Mouse (Mus musculus) embryonic facial prominence, embryonic 11.5 days (tissue): ENCODE results near the gene Map4k3. TPM values are rescaled to one million over a fixed set of nuclear protein-coding genes. Genes with fewer than 3 reads are reported as not detected.

ENCODE experiments used
- ATAC-seq: fragments of 200-750 bp; cut with Nextera tagmentation; replicated peaks from 2 replicates; pipeline ENCODE4 v1.8.0; 2017; ENCODE audit warnings: low read depth; ENCODE audit not compliant: insufficient number of reproducible peaks, low FRiP score, low TSS enrichment
- DNase-seq: peaks from one replicate; pipeline ENCODE4 v3.0.0-alpha.2; 2015; ENCODE audit warnings: low spot score
- H3K27ac ChIP-seq: fragments of 300-500 bp; sonication (generic); replicated peaks from 2 replicates; pipeline ENCODE4 v1.5.1; 2014; ENCODE audit warnings: mild to moderate bottlenecking, low read depth, low read length, control low read depth
- H3K27me3 ChIP-seq: fragments of 300-500 bp; sonication (generic); 2 replicates; pipeline ENCODE4 v1.6.1; 2014; ENCODE audit warnings: mild to moderate bottlenecking, low read length, moderate library complexity, mixed read lengths; ENCODE audit not compliant: control insufficient read depth, insufficient read depth
- H3K36me3 ChIP-seq: fragments of 300-500 bp; sonication (generic); replicated peaks from 2 replicates; pipeline ENCODE4 v1.6.1; 2014; ENCODE audit warnings: low read depth, mild to moderate bottlenecking, low read length, moderate library complexity, mixed read lengths; ENCODE audit not compliant: control insufficient read depth, insufficient read depth
- H3K4me1 ChIP-seq: fragments of 300-500 bp; sonication (generic); 2 replicates; pipeline ENCODE4 v1.6.1; 2014; ENCODE audit warnings: low read length, mixed read lengths; ENCODE audit not compliant: control insufficient read depth, insufficient read depth
- H3K4me2 ChIP-seq: fragments of 300-500 bp; sonication (generic); 2 replicates; pipeline ENCODE4 v1.6.1; 2014; ENCODE audit warnings: low read depth, mild to moderate bottlenecking, control low read depth, low read length, moderate library complexity
- H3K4me3 ChIP-seq: fragments of 300-500 bp; sonication (generic); 2 replicates; pipeline ENCODE4 v1.5.1; 2014; ENCODE audit warnings: low read depth, low read length, control low read depth
- H3K9ac ChIP-seq: fragments of 300-500 bp; sonication (generic); replicated peaks from 2 replicates; pipeline ENCODE4 v1.6.1; 2014; ENCODE audit warnings: mild to moderate bottlenecking, control low read depth, low read length
- H3K9me3 ChIP-seq: fragments of 300-500 bp; sonication (generic); replicated peaks from 2 replicates; pipeline ENCODE4 v1.6.1; 2016; ENCODE audit warnings: mild to moderate bottlenecking, low read length, inconsistent platforms, mixed read lengths; ENCODE audit not compliant: control insufficient read depth
- whole genome bisulfite sequencing: fragments of 180-500 bp; shearing (Covaris S2); extraction: QIAGEN DNeasy Blood & Tissue Kit; methylation state at CpG from one replicate; pipeline ENCODE4 v1.1.7; 2014; 5-methylcytosine and 5-hydroxymethylcytosine counted together
- polyA plus RNA-seq: library from polyadenylated mRNA; unstranded; fragments of >200 nt; fragmentation: Nextera tagmentation; extraction: Ambion mirVana; gene quantifications from 2 replicates; pipeline ENCODE4 v1.2.1, GENCODE M21; 2014

The Map4k3 gene
- polyA plus RNA-seq, 1 experiment from 2014 or later, result 30.6 TPM

DNA sequence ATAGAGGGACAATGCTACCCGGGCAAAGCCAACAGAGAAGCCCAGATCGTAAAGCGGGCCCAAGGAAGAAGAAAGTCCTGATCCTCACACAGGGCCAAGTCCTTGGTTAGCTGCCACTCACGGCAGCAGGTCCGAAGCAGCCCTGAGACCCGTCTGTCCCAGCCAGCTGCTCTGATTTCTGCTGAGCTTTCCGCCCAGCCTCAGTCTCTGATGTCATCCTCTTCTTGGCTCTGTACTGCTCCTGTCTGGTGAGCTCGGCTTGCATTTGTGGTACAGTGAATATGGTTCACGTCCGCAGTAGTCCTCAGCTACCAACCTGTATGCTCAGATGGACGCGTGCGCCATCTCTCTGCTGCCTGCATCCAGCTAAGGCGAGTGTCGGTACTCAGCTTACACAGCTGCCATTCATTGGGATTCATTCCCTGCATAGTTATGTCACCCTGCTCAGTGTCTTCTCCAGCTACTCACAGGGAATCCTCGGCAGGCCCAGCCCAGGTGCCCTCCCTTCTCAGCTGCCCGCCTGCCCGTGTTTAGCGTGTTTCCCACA is 125.1 kb downstream of the Map4k3 start:
- H3K4me2 ChIP-seq, result no peak overlapping the region
- no peak overlapping the region for H3K27ac ChIP-seq
- ATAC-seq, result no peak
- H3K27me3 ChIP-seq, result no peaks in the 10 kb centered on the region
- no peak overlapping the region for H3K9ac ChIP-seq
- no peak for DNase-seq
- no peaks in the 10 kb centered on the region for H3K9me3 ChIP-seq
- no peak overlapping the region for H3K4me3 ChIP-seq
- H3K4me1 ChIP-seq, result no peaks in the 10 kb centered on the region
- H3K36me3 ChIP-seq, result peaks cover 15% of the 10 kb centered on the region
- WGBS, result 92% methylated on average over 19 of the region's 19 CpGs

DNA sequence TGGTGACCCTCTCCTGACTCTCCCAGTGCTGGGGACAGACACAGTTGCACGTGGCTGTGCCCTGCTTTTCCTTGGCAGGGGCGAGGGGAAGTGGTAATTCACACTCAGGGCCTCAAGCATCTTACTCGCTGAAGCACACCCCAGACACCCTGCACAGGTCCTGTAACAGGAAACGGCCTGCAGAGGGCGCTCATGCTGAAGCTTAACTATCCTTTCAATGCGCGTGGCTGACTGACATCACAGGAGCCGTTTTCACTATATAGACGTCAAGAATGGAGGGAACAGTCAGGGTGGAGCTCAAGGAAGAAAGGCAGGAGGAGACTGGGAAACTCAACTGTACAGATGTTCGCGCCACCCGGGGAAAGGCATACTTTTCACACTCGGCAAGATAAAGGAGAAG is 126.9 kb downstream of the Map4k3 start:
- H3K27ac ChIP-seq, result no peak overlapping the region
- no peaks in the 10 kb centered on the region for H3K4me1 ChIP-seq
- no peaks in the 10 kb centered on the region for H3K9me3 ChIP-seq
- H3K9ac ChIP-seq, result no peak overlapping the region
- H3K4me3 ChIP-seq, result no peak overlapping the region
- no peak overlapping the region for H3K4me2 ChIP-seq
- peaks cover 15% of the 10 kb centered on the region for H3K36me3 ChIP-seq
- ATAC-seq (no peak), DNase-seq (peak; percentile 69)
- no peaks in the 10 kb centered on the region for H3K27me3 ChIP-seq
- WGBS, result 63% methylated on average over 13 of the region's 13 CpGs

DNA sequence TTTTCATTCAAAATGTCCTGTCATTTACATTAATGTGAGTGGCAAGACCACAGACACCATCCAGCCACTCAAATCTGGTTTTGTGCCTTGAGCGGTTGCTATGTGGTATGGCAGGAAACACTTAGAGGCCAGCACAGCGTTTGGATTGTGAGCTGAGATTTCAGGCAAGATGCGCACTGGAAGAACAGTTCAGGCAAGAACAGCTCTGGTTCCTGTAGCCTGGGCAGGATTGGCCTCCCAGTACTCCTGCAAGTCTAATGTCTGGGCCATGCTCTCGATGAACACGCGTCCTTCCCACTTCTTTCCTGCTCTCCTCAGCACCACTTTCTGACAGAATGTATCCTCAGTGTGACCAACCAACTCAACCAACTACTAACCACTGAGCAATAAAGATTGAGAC is 145.2 kb downstream of the Map4k3 start:
- Histone ChIP-seq H3K27ac (no peak overlapping the region), H3K4me2 (no peak overlapping the region), H3K4me3 (no peak overlapping the region), H3K9ac (no peak overlapping the region), H3K27me3 (no peaks in the 10 kb centered on the region), H3K4me1 (no peaks in the 10 kb centered on the region), H3K9me3 (no peaks in the 10 kb centered on the region), H3K36me3 (no peaks in the 10 kb centered on the region; the same call in 1 of the 2 replicates)
- WGBS, result 93% methylated on average over 6 of the region's 6 CpGs
- DNase-seq (no peak), ATAC-seq (no peak)

DNA sequence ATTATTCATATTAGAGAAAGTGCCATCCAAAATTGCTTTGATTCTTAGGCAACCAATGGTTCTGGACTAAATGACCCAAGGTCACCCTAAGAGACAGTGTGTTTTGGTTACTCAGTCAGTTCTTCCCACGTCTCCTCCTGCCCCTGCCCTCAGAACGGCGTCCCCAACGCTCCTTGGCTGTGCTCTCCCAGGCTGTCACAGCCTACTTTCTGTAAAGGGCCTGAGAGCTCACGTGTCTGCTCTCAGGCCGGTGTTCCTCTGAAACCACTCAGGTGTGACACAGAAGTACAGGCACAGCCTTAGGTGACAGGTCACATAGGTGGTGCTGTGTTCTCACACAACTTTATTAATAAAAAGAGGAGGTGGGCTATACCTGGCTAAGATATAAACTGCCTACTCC is 148.4 kb downstream of the Map4k3 start:
- Histone ChIP-seq H3K9me3 (no peaks in the 10 kb centered on the region), H3K9ac (no peak overlapping the region), H3K36me3 (no peaks in the 10 kb centered on the region; the same call in 1 of the 2 replicates), H3K27me3 (no peaks in the 10 kb centered on the region), H3K4me2 (no peak overlapping the region), H3K4me3 (no peak overlapping the region), H3K27ac (no peak overlapping the region), H3K4me1 (no peaks in the 10 kb centered on the region)
- ATAC-seq (no peak), DNase-seq (no peak)
- 73% methylated on average over 6 of the region's 6 CpGs for WGBS

DNA sequence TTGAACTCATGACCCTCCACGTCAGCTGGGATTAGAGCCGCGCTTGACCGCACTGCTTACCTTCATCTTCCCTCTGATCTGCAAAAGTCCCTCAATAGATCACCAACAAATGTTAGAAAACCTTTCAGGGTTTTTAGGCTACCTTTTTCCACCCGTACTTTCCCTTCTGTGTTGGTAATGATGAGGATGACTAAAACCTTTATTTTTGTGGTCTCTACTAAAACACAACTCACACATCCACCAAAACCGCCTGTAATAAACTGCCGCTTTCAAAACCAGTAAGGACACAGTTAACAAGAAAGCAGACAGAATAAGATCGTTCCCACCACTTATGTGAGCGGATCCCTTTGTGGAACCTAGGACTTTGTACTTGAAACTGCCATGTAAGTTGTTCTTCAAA is 149.2 kb downstream of the Map4k3 start:
- no peak for ATAC-seq

DNA sequence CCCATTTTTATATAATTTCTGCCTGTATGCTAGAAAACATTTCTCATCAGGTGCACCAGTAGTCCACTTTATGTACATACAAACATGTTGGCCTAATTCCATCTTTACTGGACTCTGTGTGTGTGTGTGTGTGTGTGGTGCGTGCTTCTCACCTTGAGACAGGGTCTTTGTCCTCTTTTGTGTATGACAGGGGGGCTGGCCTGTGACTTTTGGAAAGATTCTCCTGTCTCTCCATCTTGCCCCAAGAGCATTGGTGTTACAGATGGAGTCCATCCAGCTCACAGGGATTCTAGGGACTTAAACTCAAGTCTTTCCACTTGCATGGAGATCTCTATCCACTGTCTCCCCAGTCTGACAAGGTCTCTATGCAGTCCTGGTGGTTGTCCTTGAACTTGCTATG is 150.2 kb downstream of the Map4k3 start:
- DNase-seq (no peak), ATAC-seq (no peak)
- WGBS, result 90% methylated on average over 1 of the region's 1 CpGs
- no peak overlapping the region for H3K27ac ChIP-seq
- no peak overlapping the region for H3K4me2 ChIP-seq
- no peak overlapping the region for H3K9ac ChIP-seq
- H3K27me3 ChIP-seq, result no peaks in the 10 kb centered on the region
- H3K36me3 ChIP-seq, result no peaks in the 10 kb centered on the region
- H3K4me3 ChIP-seq, result no peak overlapping the region
- H3K9me3 ChIP-seq, result no peaks in the 10 kb centered on the region
- no peaks in the 10 kb centered on the region for H3K4me1 ChIP-seq

More for the DNA sequence above, 149.2 kb downstream of the Map4k3 start:
- no peaks in the 10 kb centered on the region; the same call in 1 of the 2 replicates for H3K36me3 ChIP-seq
- H3K4me1 ChIP-seq, result no peaks in the 10 kb centered on the region
- H3K27me3 ChIP-seq, result no peaks in the 10 kb centered on the region
- WGBS, result 89% methylated on average over 9 of the region's 9 CpGs
- H3K27ac ChIP-seq, result no peak overlapping the region
- no peak overlapping the region for H3K4me2 ChIP-seq
- H3K4me3 ChIP-seq, result no peak overlapping the region
- H3K9me3 ChIP-seq, result no peaks in the 10 kb centered on the region
- no peak for DNase-seq
- no peak overlapping the region for H3K9ac ChIP-seq

DNA sequence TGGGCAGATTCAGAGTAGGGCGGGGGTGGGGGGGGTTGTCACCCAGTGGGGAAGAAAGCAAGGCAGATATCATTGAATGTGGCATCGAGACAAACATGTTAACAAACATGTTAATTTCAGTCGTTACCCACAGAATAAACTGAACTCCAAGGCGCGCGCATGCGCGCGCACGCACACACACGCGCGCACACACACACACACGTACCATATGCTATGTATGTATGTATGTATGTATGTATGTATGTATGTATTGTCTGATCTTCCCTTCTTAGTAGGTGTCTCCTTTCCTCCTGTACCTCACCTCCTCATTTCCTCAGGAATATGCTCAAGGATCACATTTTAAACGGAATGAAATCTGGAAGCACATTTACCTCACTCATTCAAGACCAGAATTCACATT is 150.6 kb downstream of the Map4k3 start, which contains the start of gene Cdkl4:
Gene Cdkl4 (minus strand): TSS at position 175 of the 400 bp plus-strand sequence.
- no peaks in the 10 kb centered on the region for H3K4me1 ChIP-seq
- peak within 1 kb of the TSS; percentile 67 for H3K9ac ChIP-seq
- no peak within 1 kb of the TSS for H3K27ac ChIP-seq
- H3K36me3 ChIP-seq, result no peaks in the 10 kb centered on the region
- no peak for DNase-seq
- ATAC-seq, result no peak
- H3K4me2 ChIP-seq, result peak within 1 kb of the TSS; percentile 95
- no peaks in the 10 kb centered on the region for H3K27me3 ChIP-seq
- WGBS, result 62% methylated on average over 15 of the region's 15 CpGs
- no peaks in the 10 kb centered on the region for H3K9me3 ChIP-seq
- peak within 1 kb of the TSS; percentile 44 for H3K4me3 ChIP-seq

DNA sequence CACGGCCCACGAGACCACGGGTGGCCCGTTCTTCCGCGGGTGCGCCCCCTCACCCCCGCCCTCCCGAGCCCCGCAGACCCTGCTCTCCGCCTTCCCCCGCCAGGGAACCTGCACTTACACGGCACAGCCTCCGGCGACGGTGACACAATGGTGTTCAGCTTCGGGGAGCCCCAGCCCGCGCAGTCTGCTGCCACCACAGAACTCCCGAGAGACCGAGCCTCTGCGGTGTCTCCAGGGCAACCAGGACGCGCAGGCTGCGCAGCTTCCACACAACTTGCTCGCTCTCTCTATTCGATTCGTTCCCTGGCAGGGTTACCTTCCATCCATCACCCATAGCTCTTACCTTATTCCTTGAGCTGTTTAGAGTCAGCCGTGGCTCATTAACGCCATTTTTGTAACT is 151.1 kb downstream of the Map4k3 start:
- peak; percentile 77 for DNase-seq
- no peaks in the 10 kb centered on the region for H3K27me3 ChIP-seq
- 1% methylated on average over 30 of the region's 30 CpGs for WGBS
- peak overlapping the region; percentile 67 for H3K9ac ChIP-seq
- peak overlapping the region; percentile 95 for H3K4me2 ChIP-seq
- no peak overlapping the region for H3K27ac ChIP-seq
- no peaks in the 10 kb centered on the region for H3K36me3 ChIP-seq
- H3K9me3 ChIP-seq, result no peaks in the 10 kb centered on the region
- ATAC-seq, result peak; percentile 92
- peak overlapping the region; percentile 44 for H3K4me3 ChIP-seq
- no peaks in the 10 kb centered on the region; the same call in 1 of the 2 replicates for H3K4me1 ChIP-seq
